8 mouse cellular contexts compared by ENCODE assay signal in the genomic region with DNA sequence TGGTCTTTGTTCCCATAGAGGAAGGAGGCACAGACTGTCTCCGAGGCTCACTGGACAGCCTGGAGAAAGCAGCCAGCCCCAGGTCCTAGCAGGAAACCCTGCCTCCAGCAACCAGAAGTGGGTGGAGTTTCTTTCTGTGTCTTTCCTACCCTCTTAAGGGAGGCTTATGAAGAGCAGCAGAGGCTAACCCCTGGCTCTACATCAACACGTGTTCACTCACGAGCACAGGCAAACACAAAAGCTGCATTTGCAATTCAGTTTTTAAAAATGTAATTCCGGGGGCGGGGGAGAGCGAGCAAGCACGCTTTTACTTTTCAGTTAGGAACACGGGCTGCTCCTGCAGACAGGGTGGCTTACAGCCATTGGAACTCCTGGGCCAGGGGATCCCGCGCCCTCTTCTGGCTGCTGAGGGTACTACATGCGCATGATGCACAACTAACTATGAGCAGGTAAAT. TPM values are rescaled to one million over a fixed set of nuclear protein-coding genes. Genes with fewer than 3 reads are reported as not detected.
DNase-seq lines count a peak whose midpoint lies in the region; ATAC-seq and TF ChIP-seq lines count a peak whose summit lies in the region.

No protein-coding gene starts in this region.

- no peaks in the 10 kb centered on the region for H3K9me3 ChIP-seq in lung, embryonic 14.5 days (ENCODE audit: low read depth, low read length)

- peak overlapping the region; percentile 38 for H3K4me3 ChIP-seq in lung, embryonic 14.5 days (ENCODE audit: low read depth, low read length)
- H3K4me3 ChIP-seq in olfactory bulb, adult 2 months (ENCODE audit: insufficient read depth, low read depth, low read length) = peak overlapping the region; percentile 17

- peak overlapping the region; percentile 55; the same call in 1 of the 2 replicates for H3K27ac ChIP-seq in lung, embryonic 14.5 days (ENCODE audit: low read depth)
- H3K27ac ChIP-seq in olfactory bulb, adult 2 months (ENCODE audit: insufficient read depth, low read depth, low read length) = no peak overlapping the region

- peak overlapping the region; percentile 57 for H3K4me2 ChIP-seq in lung, embryonic 14.5 days

- peak; percentile 95 for TF ChIP-seq CTCF in lung, embryonic 14.5 days (IDR thresholded peaks at IDR 0.05; ENCODE audit: low read depth)
- TF ChIP-seq CTCF in olfactory bulb, adult 2 months (IDR thresholded peaks at IDR 0.05; ENCODE audit: insufficient read depth, low read depth, low read length) = peak; percentile 86; the same call in 1 of the 2 replicates

- H3K9ac ChIP-seq in lung, embryonic 14.5 days = peak overlapping the region; percentile 13

- no peaks in the 10 kb centered on the region for H3K27me3 ChIP-seq in lung, embryonic 14.5 days (ENCODE audit: insufficient read depth, low read length)

- peaks cover 13% of the 10 kb centered on the region for H3K4me1 ChIP-seq in lung, embryonic 14.5 days (ENCODE audit: insufficient read depth)
- H3K4me1 ChIP-seq in olfactory bulb, adult 2 months (ENCODE audit: control insufficient read depth, insufficient read depth, low read length) = peaks cover 8% of the 10 kb centered on the region

- DNase-seq in ES-CJ7 (ENCODE audit: low read depth, low spot score) = peak; percentile 90
- DNase-seq in cerebellum, adult 9-10 months = peak; percentile 96
- peak; percentile 81 for DNase-seq in forelimb bud, embryonic 11.5 days (ENCODE audit: low read depth, low spot score)
- DNase-seq in heart, postnatal 4 days = peak; percentile 93
- peak; percentile 82 to 92 for DNase-seq in layer of hippocampus, adult 8-10 months (ENCODE audit: low spot score in 2 of 2)
- peak; percentile 94 for DNase-seq in lung, embryonic 14.5 days
- DNase-seq in thymus, postnatal 0 days (ENCODE audit: low spot score) = peak; percentile 82

- WGBS in lung, embryonic 14.5 days = under 1% methylated on average over 11 of the region's 11 CpGs
- under 1% methylated on average over 11 of the region's 11 CpGs for WGBS in olfactory bulb, adult 2 months

- peak; percentile 71 for ATAC-seq in lung, embryonic 14.5 days (ENCODE audit: insufficient read depth)

- peaks cover 2% of the 10 kb centered on the region; the same call in 1 of the 2 replicates for H3K36me3 ChIP-seq in lung, embryonic 14.5 days (ENCODE audit: insufficient read depth)

- TF ChIP-seq POLR2A in olfactory bulb, adult 2 months (IDR thresholded peaks at IDR 0.05; ENCODE audit: insufficient read depth, low read depth, low read length) = no peak

RNA-seq across cellular contexts. Expression of a gene that starts 3.1 kb away (rescaled TPM):
- total RNA-seq in heart, postnatal 4 days (2021) = 10 to 100 TPM; 77.5 to 82.7 TPM
- total RNA-seq in layer of hippocampus, adult 8-10 months (2022) = 100 to 1,000 TPM; 110 to 144 (median 116) TPM
- 8.3 and 11.1 TPM in 2 replicates for polyA plus RNA-seq in lung, embryonic 14.5 days (2014; fragmentation: Nextera tagmentation; extraction: Ambion mirVana)
- not detected in 2 replicates for polyA plus RNA-seq in olfactory bulb, adult 2 months (2012; ENCODE audit: insufficient read depth, insufficient read length, low replicate concordance, missing spikeins)
- 5.5 and 5.7 TPM in 2 replicates for polyA plus RNA-seq in thymus, postnatal 0 days (2015; fragmentation: Nextera tagmentation; extraction: Ambion mirVana)

RNA-seq across cellular contexts. Expression of a gene that starts 15.7 kb away (rescaled TPM):
- total RNA-seq in heart, postnatal 4 days (2021) = 10 to 100 TPM; 31.6 to 38.6 TPM
- total RNA-seq in layer of hippocampus, adult 8-10 months (2022) = 10 to 100 TPM; 36.1 to 48.6 (median 40.3) TPM
- polyA plus RNA-seq in lung, embryonic 14.5 days (2014; fragmentation: Nextera tagmentation; extraction: Ambion mirVana) = 22.0 and 23.8 TPM in 2 replicates
- not detected in 2 replicates for polyA plus RNA-seq in olfactory bulb, adult 2 months (2012; ENCODE audit: insufficient read depth, insufficient read length, low replicate concordance, missing spikeins)
- polyA plus RNA-seq in thymus, postnatal 0 days (2015; fragmentation: Nextera tagmentation; extraction: Ambion mirVana) = 24.3 and 25.3 TPM in 2 replicates

RNA-seq across cellular contexts. Expression of a gene that starts 18.9 kb away (rescaled TPM):
- 100 to 1,000 TPM; 405 to 424 TPM for total RNA-seq in heart, postnatal 4 days (2021)
- total RNA-seq in layer of hippocampus, adult 8-10 months (2022) = 100 to 1,000 TPM; 116 to 131 (median 119) TPM
- polyA plus RNA-seq in lung, embryonic 14.5 days (2014; fragmentation: Nextera tagmentation; extraction: Ambion mirVana) = 34.3 and 35.8 TPM in 2 replicates
- not detected in 2 replicates for polyA plus RNA-seq in olfactory bulb, adult 2 months (2012; ENCODE audit: insufficient read depth, insufficient read length, low replicate concordance, missing spikeins)
- polyA plus RNA-seq in thymus, postnatal 0 days (2015; fragmentation: Nextera tagmentation; extraction: Ambion mirVana) = 2.0 and 2.4 TPM in 2 replicates

RNA-seq across cellular contexts. Expression of a gene that starts 27.1 kb away (rescaled TPM):
- total RNA-seq in heart, postnatal 4 days (2021) = not detected
- total RNA-seq in layer of hippocampus, adult 8-10 months (2022) = under 1 TPM; 0.23 to 0.74 (median 0.40) TPM
- polyA plus RNA-seq in lung, embryonic 14.5 days (2014; fragmentation: Nextera tagmentation; extraction: Ambion mirVana) = 0.20 TPM in 1 of 2 replicates, not detected in the other
- polyA plus RNA-seq in olfactory bulb, adult 2 months (2012; ENCODE audit: insufficient read depth, insufficient read length, low replicate concordance, missing spikeins) = not detected in 2 replicates
- 0.08 TPM in 1 of 2 replicates, not detected in the other for polyA plus RNA-seq in thymus, postnatal 0 days (2015; fragmentation: Nextera tagmentation; extraction: Ambion mirVana)

RNA-seq across cellular contexts. Expression of a gene that starts 28.0 kb away (rescaled TPM):
- under 1 TPM in 1 of 2 experiments, not detected in 1; 0.26 TPM for total RNA-seq in heart, postnatal 4 days (2021)
- total RNA-seq in layer of hippocampus, adult 8-10 months (2022) = 1 to 10 TPM; 4.0 to 5.2 (median 4.5) TPM
- 0.50 and 0.70 TPM in 2 replicates for polyA plus RNA-seq in lung, embryonic 14.5 days (2014; fragmentation: Nextera tagmentation; extraction: Ambion mirVana)
- polyA plus RNA-seq in olfactory bulb, adult 2 months (2012; ENCODE audit: insufficient read depth, insufficient read length, low replicate concordance, missing spikeins) = not detected in 2 replicates
- 0.28 and 0.31 TPM in 2 replicates for polyA plus RNA-seq in thymus, postnatal 0 days (2015; fragmentation: Nextera tagmentation; extraction: Ambion mirVana)

Comparison
In these comparisons a context has a peak if more than half of its experiments do, and no peak if none do; other contexts are left out.
1. RNA of a gene that starts 18.9 kb away (polyA plus RNA-seq): not detected in olfactory bulb, adult 2 months and 34.3 to 35.8 TPM in lung, embryonic 14.5 days; 2.0 to 2.4 TPM in thymus, postnatal 0 days; every median in the first group is over 10 times any median in the second.
2. Peak in every context shown above with its lines, with median percentiles within 50 percentile points of each other: DNase-seq.